Mouse (Mus musculus): ENCODE results near the gene Sept1.

Sept1 gene

DNA sequence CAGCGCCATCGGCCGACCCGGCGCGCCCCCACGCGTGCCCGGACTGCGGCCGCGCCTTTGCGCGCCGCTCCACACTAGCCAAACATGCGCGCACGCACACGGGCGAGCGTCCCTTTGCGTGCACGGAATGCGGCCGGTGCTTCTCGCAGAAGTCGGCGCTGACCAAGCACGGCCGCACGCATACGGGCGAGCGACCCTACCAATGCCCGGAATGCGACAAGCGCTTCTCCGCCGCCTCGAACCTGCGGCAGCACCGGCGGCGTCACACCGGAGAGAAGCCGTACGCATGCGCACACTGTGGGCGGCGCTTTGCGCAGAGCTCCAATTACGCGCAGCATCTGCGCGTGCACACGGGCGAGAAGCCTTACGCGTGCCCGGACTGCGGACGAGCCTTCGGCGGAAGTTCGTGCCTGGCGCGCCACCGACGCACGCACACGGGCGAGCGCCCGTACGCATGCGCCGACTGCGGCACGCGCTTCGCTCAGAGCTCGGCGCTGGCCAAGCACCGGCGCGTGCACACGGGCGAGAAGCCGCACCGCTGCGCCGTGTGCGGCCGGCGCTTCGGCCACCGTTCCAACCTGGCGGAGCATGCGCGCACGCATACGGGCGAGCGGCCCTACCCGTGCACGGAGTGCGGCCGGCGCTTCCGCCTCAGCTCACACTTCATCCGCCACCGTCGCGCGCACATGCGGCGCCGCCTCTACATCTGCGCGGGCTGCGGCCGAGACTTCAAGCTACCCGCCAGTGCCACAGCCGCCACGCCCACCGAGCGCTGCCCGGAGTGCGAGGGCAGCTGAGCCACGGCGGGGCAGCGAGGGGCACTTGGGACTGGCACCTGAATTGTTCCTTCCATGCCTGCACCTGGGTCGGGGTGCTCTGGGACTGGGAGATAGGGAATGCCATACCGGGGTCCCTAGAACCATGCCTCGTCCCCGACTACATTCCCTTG, 21.2 kb upstream of the Sept1 start:
- peak; percentile 94 for DNase-seq

DNA sequence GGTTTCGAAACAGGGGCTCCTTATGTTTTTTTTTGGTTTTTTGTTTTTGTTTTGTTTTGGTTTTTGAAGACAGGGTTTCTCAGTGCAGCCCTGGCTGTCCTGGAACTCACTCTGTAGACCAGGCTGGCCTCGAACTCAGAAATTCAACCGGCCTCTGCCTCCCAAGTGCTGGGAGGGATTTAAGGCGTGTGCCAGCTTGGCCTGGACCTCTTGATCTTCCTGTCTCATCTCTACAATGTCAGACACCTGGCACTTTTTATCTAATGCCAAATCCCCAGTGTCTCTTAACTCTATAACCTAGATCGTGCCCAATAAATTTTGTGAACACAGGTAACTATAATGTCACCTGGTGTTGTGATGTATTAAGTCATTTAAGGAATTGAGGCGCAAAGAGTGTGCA, 20.4 kb upstream of the Sept1 start:
- DNase-seq = no peak

DNA sequence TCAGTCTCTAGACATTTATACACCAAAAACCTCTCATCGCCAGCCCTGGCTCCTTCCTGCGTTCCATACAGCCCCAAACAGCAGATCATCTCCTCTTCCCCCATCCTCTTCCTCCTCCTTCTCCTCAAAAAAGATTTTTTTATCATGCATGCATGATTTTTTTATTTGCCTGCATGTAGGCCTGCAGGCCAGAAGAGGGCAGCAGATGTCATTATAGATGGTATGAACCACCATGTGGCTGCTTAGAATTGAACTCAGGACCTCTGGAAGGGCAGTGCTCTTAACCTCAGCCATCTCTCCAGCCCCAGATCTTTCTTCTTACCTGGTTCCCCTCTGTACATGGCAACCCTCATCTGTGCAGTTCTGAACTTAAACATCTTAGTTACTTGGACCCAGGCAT, 19.5 kb upstream of the Sept1 start:
- DNase-seq = no peak

DNA sequence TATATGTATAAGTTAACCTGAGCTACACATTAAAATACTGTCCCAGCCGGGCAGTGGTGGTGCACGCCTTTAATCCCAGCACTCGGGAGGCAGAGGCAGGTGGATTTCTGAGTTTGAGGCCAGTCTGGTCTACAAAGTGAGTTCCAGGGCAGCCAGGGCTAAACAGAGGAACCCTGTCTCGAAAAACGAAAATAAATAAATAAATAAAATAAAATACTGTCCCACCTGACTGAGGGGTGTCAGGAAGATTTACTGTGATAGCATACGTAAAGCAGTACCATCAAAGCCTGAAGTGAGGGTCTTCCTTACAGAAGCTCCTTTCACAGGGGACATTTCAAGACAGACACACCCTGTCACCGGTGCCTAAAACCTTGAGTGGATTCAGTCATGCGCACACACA, 17.6 kb upstream of the Sept1 start:
- peak; percentile 33 for DNase-seq

DNA sequence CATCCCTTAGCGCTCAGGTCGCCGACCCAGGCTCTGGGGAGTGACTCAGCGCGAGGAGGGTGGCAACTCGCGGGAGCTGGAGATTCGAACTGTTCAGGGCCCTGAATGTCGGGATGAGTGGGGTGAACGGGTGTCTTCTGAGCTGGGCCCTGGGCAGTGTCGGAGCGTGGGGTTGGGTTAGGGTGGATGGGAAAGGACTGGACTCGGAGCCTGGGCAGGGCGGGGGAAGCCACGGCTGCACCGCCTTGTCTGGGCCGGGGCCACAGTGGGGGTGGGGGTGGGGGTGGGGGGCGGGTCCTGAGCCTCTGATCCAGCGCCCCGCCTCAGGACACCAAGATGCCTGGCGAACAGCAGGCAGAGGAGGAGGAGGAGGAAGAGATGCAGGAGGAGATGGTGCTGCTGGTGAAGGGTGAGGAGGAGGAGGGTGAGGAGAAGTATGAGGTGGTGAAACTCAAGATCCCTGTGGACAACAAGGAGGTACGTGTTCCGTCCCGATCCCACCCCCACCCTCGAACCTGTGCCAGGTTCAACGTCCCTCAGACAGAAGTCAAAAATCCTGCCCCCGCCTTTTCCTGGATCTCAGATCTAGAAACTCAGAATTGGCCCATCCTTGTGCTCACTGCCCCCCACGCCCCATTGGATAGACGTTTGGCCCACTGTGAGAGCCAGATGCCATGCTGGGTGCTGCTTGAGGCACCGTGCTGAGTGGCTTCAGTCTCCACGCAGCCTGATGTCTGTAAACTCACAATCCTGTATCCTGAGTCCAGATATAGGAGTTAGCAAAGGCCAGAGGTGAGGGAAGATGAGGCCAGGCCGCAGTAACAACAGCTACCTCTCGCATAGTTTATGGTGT, 12.0 kb upstream of the Sept1 start:
- peak; percentile 67 for DNase-seq

DNA sequence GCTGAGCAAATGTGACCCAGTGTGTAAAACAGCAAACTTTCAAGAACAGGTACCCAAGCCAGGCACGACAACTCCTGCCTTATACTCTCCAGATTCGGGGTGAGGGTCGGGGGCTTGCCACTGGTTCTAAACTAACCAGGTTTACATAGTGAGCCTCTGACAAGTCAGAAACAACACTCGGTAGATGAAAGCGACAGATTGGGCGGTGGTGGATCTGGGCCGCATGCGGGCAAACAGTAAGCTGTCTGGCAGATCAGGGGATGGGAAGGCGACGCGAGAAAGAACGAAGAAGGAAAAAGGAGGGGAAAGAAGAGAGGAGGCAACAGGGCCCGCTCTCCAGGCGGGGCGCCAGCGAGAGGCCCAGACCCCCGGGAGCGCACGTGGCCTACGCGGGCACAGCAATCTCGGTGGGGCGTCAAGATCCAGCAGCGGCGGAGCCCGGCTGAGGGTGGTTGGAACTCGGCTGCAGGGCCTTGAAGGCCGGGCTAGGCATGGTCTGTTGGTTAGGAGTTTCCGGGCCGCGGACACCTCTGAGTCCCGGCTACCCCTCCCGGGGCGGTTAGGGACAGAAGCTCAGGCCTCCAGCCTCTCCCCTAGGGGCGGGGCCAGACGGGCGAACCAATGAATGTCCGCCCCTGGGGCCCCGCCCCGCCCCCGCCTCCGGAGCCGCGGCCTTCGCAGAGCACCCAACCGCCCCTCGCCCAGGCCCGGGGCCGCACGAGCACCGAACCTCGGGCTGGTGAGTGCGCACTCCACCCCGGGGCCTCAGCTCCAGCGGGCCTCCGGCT, 11.1 kb upstream of the Sept1 start, which contains the start of gene Zfp771:
TSS of gene Zfp771 (plus strand) at position 405 of the 788 bp plus-strand sequence.
- peak; percentile 95 for DNase-seq

DNA sequence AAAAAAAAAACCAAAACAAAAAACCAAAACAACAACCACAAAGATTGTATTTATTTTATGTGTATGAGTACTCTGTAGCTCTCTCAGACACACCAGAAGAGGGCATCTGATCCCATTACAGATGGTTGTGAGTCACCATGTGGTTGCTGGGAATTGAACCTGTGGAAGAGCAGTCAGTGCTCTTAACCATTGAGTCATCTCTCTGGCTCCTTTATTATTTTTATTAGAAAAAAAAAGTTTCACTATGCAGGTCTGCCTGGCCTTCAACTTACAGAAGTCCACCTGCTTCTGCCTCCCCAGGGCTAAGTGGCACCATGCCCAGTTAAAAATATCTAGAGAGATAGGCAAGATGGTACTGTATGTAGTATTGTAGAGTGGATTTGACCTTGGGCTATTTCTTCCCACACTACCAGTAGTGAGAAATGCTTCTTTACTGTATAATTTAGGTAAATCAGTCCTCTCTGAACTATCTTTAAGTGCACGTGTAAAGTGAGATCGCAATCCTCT, 10.5 kb upstream of the Sept1 start:
- no peak for DNase-seq

DNA sequence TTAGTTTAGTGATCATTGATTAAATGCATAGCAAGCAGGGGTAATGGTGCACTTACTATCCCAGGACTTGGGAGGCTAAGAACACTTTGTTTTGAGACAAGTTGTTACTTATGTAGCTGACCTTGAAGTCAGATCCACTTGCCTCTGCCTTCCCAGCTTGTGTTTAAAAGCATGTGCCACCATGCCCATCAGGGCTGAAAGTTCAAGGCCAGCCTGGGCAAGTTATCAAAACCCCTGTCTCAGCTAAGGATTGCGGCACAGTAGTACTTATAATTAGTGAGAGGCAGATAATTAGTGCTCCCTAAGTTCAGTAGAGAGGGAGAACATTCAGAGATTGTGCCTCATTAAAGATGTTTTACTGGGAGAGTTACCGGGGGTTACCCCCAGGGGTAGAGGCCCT, 1.8 kb upstream of the Sept1 start:
- no peak for DNase-seq

DNA sequence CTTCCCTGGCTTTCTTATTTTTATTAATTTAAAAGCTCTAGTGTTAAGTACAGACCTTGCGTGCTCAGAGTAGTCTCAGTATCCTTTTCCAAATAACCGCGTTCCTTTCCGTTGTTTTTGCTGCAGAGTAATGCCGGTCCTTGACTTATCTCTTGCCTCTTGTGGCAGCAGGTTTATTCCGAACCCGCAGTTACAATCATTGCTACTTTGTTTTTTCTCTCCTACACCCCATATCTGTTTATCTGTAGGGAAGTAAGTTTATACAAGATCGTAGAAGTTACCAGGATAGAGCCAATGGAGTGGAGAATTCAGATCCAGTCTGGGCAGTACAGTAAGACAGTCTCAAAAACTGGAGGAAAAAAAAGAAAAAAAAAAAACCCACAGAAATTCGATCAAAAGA, 835 bp upstream of the Sept1 start:
- no peak for DNase-seq

DNA sequence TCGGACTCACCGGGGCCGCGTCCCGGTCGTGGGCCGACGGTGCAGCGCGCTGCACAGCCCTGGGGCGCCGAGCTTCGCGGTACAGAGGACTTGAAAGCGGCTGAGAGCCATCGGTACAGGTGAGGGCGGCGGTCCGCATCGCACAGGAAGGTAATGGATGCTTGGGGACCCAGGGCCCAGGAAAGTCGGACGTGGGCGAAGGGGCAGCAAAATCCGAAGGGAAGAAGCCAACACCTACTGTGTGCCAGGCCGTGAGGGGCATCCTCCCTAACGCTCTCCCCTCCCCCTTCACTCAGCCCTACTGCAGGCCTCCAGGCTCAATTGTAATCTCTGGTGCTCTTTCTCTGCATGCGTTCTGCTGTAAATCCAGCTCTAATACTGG, 429 bp upstream of the Sept1 start:
- peak; percentile 59 for DNase-seq

DNA sequence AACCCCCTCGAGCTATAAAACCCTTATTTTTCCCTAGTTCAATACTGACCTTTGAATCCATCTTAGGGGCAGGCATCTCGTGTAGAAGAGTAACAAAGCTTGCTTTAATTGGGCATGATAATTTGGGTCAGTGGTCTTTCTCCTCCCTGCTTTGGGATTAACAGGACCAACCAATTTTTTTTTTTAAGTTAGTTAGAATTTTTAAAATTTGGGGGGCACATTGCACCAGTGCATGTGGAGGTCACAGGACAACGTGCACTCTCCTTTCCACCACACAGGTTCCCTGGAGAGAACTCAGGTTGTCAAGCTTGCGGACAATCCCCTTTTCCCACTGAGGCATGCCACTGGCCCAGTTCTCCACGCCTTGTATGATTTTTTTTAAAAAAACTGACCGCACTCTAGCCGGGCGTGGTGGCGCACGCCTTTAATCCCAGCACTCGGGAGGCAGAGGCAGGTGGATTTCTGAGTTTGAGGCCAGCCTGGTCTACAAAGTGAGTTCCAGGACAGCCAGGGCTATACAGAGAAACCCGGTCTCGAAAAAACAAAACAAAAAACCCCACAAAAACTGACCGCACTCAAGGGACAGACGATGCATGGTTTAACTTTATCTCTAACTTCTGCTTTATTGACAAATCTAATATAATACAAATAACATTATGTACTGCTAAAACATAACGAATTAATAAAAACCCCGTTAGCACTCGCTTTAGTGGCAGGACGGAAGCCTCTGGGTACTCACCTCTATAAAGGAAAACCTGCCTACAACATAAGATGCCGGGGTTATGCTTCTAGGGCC, 906 bp downstream of the Sept1 start:
- DNase-seq = no peak

DNA sequence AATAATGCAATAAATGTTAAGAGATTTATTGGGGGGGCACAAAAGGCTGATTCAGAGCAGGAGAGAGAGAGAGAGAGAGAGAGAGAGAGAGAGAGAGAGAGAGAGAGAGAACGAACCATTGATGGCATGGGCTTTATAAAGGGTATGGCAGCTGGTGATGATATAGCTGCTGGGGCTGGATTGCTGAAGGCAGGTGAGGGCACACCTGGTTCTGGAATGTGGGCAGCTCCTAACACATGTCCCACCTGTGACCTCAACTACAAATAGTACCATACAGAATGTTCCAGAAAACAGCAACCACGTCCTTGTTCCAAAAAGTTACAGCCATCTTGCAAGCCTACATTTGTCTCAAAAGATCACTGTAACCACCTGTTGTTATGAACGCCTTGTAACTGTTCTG, 1.6 kb downstream of the Sept1 start:
- peak; percentile 34 for DNase-seq

DNA sequence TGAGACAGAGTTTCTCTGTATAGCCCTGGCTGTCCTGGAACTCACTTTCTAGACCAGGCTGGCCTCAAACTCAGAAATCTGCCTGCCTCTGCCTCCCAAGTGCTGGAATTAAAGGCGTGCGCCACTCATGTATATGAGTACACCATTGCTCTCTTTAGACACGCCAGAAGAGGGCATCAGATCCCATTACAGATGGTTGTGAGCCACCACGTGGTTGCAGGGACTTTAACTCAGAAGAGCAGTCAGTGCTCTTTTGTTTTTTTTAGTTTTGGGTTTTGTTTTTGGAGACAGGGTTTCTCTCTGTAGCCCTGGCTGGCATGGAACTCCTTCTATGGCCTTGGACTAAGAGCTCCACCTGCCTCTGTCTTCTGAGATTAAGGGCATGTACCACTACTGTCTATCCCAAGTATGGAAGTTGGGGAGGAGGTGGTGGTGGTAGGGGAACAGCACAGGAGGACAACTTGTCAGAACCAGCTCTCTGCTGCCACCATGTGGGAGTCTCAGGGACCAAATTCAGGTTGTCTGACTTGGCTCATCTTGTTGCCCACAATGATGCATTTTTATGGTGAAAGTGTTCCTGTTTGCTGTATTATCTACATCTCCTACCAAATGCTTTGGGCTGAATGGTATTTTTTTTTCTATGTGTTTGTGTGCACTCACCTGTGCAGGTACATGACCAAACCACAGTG, 4.2 kb downstream of the Sept1 start:
- peak; percentile 83 for DNase-seq

DNA sequence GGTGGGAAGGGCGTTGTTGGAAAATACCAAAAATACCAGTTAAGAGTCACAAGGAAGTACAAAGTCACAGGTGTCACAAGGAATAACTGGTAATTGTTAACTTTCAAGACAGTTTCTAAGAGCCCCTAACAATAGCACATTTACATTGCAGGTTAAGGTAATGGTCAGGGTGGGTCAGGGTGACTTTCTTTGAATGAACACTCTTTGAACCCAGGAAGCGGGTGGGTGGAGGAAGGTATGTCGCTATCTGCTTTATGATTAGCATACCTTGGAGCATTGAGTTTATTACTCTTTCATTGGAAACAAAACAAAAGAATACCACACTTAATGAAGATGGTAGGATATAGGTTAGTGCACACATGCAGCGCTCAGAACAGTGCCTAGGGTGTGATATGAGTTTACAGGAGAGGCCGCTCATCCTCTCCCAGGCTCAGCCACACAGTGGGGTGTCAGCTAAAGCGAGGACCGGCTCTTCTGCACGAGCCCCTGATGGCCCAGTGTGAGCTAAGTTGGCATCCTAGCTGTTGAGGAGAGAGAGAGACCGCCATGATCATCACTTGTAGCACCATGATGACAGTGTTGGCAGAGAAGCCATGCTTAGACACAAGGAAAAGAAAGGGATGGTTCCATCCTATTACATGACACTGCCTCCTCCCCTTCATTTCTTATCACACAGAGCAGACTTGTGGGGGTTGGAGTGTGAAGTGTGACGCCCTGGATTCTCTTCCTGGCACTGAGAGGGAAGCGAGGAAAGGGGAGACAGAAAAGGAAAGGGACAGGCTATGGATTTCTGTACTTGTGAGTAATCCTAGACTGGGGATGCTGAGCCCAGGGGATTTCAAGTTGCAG, 7.6 kb downstream of the Sept1 start:
- DNase-seq = no peak

DNA sequence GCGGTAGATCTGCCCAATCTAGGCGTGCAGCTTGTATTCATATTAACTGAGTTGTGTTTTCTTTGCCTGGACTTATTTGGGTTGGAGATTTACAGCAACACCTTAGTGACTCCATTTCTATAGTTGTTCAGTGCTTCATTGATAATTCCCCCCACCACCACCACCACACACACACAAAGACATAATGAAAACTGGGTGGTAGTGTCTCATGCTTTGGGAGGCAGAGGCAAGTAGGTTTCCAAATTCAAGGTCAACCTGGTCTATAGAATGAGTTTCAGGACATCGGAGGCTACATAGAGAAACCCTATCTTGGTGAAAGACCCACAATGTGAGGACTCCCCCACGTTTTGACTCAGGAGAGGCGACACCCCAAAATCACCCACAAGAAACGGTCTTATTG, 8.3 kb downstream of the Sept1 start:
- DNase-seq = no peak

DNA sequence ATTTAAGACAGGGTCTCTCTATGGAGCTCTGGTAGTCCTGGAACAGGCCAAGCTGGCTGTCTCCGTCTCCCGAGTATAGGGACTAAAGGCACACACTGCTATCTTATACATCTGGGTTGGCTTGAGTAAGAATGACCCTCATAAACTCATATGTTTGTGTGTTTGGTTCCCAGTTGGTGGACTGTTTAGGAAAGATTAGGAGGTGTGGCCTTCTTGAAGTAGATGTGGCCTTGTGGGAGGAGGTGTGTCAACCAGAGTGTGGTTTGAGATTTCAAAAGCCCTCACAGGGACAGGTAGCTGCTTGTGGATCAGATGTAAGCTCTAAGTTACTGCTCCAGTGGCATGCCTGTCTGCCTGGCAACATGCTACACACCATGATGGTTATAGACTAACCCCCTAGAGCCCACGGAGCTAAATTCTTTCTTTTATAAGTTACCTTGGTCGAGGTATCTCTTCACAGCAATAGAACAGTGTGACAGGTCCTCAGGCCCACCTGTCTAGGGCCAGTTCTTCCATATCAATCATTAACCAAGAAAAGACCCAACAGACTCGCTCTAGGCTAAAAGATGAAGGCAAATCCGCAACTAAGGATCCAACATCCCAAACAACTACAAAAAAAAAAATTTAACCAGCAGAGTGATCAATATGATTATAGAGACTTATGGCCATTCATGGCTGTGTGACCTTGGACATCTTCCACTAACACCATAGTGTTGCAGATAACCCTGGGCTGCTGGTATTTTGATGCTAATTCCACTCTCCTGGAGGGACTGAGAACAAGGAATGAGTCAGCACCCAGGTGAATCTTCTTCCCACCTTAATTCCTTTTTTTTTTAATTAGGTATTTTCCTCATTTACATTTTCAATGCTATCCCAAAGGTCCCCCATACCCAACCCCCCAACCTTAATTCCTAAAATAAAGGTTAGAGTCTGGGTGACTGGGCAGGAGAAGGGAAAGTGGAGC, 9.1 kb downstream of the Sept1 start:
- DNase-seq = no peak

DNA sequence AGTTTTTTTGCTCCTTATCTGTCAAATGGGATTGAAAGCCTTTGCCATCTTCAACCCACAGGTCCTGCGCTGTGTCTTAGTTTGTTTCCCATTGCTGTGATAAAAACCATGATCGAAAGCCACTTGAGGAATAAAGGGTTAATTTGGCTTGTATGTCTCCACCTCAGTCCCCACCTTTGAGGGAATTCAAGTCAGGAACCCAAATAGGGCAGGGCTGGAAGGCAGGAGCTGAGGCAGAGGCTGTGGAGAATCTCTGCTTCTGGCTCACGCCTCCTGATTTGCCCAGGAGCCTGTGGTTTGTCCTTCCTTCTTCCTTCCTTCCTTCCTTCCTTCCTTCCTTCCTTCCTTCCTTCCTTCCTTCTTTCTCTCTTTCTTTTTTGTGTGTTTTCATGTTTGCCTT, 9.8 kb downstream of the Sept1 start:
- no peak for DNase-seq

DNA sequence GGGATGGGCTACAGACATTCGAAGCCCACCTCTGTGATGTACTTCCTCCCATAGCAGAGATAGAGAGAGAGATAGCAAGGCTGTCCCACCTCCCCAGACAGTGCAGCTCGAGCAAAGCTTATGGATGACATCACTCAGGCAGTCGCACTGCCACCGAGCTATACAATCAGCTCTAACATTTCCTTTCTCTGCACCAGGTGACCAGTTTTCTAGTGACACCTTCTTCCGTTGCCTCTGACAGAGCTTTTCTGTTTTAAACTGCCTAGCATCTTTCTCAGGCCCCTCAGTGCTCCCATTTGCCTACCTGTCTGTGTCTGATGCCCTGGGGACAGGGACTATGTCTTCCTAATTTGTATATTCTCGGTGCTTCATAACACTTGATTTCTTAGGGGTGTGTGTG, 12.5 kb downstream of the Sept1 start:
- DNase-seq = no peak

DNA sequence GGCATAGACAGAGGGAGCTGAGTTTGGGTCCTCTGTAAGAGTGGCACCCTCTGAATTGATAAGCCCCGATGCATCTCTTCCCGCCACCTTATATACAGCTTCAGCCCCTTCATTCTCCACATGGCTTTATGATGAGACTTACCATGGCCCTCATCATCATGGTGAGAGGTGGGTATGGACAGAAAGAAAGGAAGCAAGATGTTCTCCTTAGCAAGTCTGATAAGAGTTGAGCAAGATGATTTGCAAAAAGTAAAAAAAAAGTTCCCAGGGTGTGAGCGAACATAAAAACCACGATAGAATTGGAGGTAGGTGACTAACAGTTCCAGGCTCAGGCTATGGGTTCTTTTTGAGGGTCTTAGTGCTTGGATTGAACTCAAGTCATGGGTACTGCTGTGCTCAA, 14.3 kb downstream of the Sept1 start:
- no peak for DNase-seq

Data from cerebellum, adult 9-10 months (tissue).